Comparison of ENCODE assay signal across 8 mouse cellular contexts in the genomic region with DNA sequence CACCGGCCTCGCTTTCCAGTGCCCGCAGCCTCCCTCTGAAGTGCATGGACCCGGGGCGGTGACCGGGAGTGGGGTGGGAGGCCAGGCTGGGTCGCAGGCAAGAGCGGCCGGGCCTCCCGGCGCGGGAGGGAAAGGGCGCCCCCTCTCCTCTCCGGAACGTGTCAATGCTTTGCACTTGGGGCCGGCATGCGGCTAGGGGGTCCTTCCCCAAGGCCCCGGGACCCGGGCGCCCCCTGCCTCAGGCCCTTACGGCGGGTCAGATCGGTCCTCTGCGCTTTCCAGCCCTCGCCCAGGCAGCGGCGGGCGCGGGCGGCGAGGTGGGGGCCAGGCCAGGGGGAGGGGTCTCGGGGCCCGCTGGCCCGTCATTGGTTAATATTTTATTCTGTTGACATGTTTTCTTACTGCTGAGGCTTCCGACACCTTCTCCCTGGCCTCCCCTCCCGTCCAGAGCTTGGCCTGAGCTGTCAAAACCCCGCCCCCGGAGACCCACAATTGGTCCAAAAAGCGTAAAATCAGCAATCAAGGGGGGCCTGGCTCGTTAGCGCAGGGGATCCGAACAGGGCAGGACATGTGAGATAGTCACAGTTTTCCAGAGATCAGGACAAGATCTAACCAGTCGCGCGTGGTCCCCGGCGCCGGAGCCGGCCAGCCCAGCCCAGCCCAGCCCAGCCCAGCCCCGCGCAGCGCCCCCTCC. TPM values are rescaled to one million over a fixed set of nuclear protein-coding genes. Genes with fewer than 3 reads are reported as not detected.
DNase-seq lines count a peak whose midpoint lies in the region; ATAC-seq and TF ChIP-seq lines count a peak whose summit lies in the region.

Gene Tbx2, plus strand, starts transcription at position 321 of the 694 bp plus-strand sequence.

- peak within 1 kb of the TSS; percentile 54 for H3K4me2 ChIP-seq in hindbrain, embryonic 14.5 days (replicated peaks)
- H3K4me2 ChIP-seq in liver, embryonic 11.5 days = peak within 1 kb of the TSS; percentile 80
- peak within 1 kb of the TSS; percentile 60 for H3K4me2 ChIP-seq in neural tube, embryonic 13.5 days

- 0% methylated on average over 42 of the region's 52 CpGs for WGBS in hindbrain, embryonic 14.5 days
- WGBS in liver, embryonic 11.5 days = under 1% methylated on average over 51 of the region's 52 CpGs
- under 1% methylated on average over 50 of the region's 52 CpGs for WGBS in neural tube, embryonic 13.5 days

- intact Hi-C loops in gastrocnemius, adult 2 months (cut with DNase I) = no loop called here

- peaks cover 86% of the 10 kb centered on the region for H3K27me3 ChIP-seq in hindbrain, embryonic 14.5 days (ENCODE audit: control insufficient read depth, insufficient read depth, low read length)
- H3K27me3 ChIP-seq in liver, embryonic 11.5 days (replicated peaks; ENCODE audit: control insufficient read depth, insufficient read depth, low read length) = peaks cover 100% of the 10 kb centered on the region
- peaks cover 97% of the 10 kb centered on the region for H3K27me3 ChIP-seq in neural tube, embryonic 13.5 days

- H3K9ac ChIP-seq in hindbrain, embryonic 14.5 days = peak within 1 kb of the TSS; percentile 50; the same call in 1 of the 2 replicates
- H3K9ac ChIP-seq in liver, embryonic 11.5 days (ENCODE audit: low read depth, low read length) = peak within 1 kb of the TSS; percentile 67
- H3K9ac ChIP-seq in neural tube, embryonic 13.5 days = peak within 1 kb of the TSS; percentile 71

- peak; percentile 10 for DNase-seq in right cerebral cortex, postnatal 25 days
- DNase-seq in right cerebral cortex, postnatal 4 days = no peak
- peak; percentile 81 for DNase-seq in gastrocnemius, adult 2 months
- no peak for DNase-seq in hindbrain, embryonic 14.5 days (ENCODE audit: low spot score)
- peak; percentile 73 for DNase-seq in liver, embryonic 11.5 days (ENCODE audit: low spot score)
- DNase-seq in cerebellum, adult 11-12 months = no peak

- H3K9me3 ChIP-seq in hindbrain, embryonic 14.5 days (ENCODE audit: control insufficient read depth, low read length) = no peaks in the 10 kb centered on the region
- H3K9me3 ChIP-seq in liver, embryonic 11.5 days (ENCODE audit: control insufficient read depth, low read length) = no peaks in the 10 kb centered on the region
- no peaks in the 10 kb centered on the region for H3K9me3 ChIP-seq in neural tube, embryonic 13.5 days

- 0 out of 2 replicates have a peak, but pooled peaks have one; percentile 45 for ATAC-seq in hindbrain, embryonic 14.5 days (ENCODE audit: low FRiP score)
- ATAC-seq in liver, embryonic 11.5 days (replicated peaks; ENCODE audit: low FRiP score) = peak; percentile 32; the same call in 1 of the 2 replicates
- peak; percentile 77 for ATAC-seq in neural tube, embryonic 13.5 days (ENCODE audit: low read depth)
- no peak for ATAC-seq in granulocyte monocyte progenitor cell, adult 5-6 weeks (replicated peaks; ENCODE audit: poor library complexity, severe bottlenecking)

- peak within 1 kb of the TSS; percentile 82 for H3K27ac ChIP-seq in gastrocnemius, adult 2 months
- no peak within 1 kb of the TSS; the same call in 1 of the 2 replicates for H3K27ac ChIP-seq in hindbrain, embryonic 14.5 days
- peak within 1 kb of the TSS; percentile 68 for H3K27ac ChIP-seq in liver, embryonic 11.5 days (ENCODE audit: low read depth, low read length)
- H3K27ac ChIP-seq in neural tube, embryonic 13.5 days (replicated peaks) = peak within 1 kb of the TSS; percentile 52

- no peaks in the 10 kb centered on the region for H3K36me3 ChIP-seq in hindbrain, embryonic 14.5 days (replicated peaks; ENCODE audit: control insufficient read depth, insufficient read depth)
- H3K36me3 ChIP-seq in liver, embryonic 11.5 days (ENCODE audit: control insufficient read depth, insufficient read depth, low read length) = no peaks in the 10 kb centered on the region
- no peaks in the 10 kb centered on the region for H3K36me3 ChIP-seq in neural tube, embryonic 13.5 days

- no peaks in the 10 kb centered on the region; the same call in 1 of the 2 replicates for H3K4me1 ChIP-seq in hindbrain, embryonic 14.5 days (replicated peaks; ENCODE audit: control insufficient read depth, insufficient read depth, low read length)
- peaks cover 35% of the 10 kb centered on the region for H3K4me1 ChIP-seq in liver, embryonic 11.5 days (replicated peaks; ENCODE audit: control insufficient read depth, insufficient read depth, low read length)
- H3K4me1 ChIP-seq in neural tube, embryonic 13.5 days (replicated peaks) = peaks cover 50% of the 10 kb centered on the region

- TF ChIP-seq CTCF in gastrocnemius, adult 2 months (IDR thresholded peaks at IDR 0.05) = no peak

- peak within 1 kb of the TSS; percentile 80 for H3K4me3 ChIP-seq in gastrocnemius, adult 2 months
- H3K4me3 ChIP-seq in hindbrain, embryonic 14.5 days (replicated peaks; ENCODE audit: low read length) = peak within 1 kb of the TSS; percentile 27
- H3K4me3 ChIP-seq in liver, embryonic 11.5 days (ENCODE audit: low read depth, low read length) = peak within 1 kb of the TSS; percentile 62
- peak within 1 kb of the TSS; percentile 42 for H3K4me3 ChIP-seq in neural tube, embryonic 13.5 days

RNA-seq across cellular contexts. Expression of gene Tbx2, which starts in this region (rescaled TPM):
- 1 to 10 TPM; 1.7 to 3.6 TPM for total RNA-seq in gastrocnemius, adult 2 months (2021)
- polyA plus RNA-seq in hindbrain, embryonic 14.5 days (2014; fragmentation: Nextera tagmentation; extraction: Ambion mirVana) = 2.3 and 2.8 TPM in 2 replicates
- polyA plus RNA-seq in liver, embryonic 11.5 days (2014; fragmentation: Nextera tagmentation; extraction: Ambion mirVana) = 2.7 and 3.2 TPM in 2 replicates
- 1.6 and 1.7 TPM in 2 replicates for polyA plus RNA-seq in neural tube, embryonic 13.5 days (2015; fragmentation: Nextera tagmentation; extraction: Ambion mirVana)
- 0.11 TPM in 1 of 2 replicates, not detected in the other for total RNA-seq in granulocyte monocyte progenitor cell, adult 5-6 weeks (2014; fragmentation: Nextera tagmentation)
- not detected in 2 replicates for total RNA-seq in granulocyte monocyte progenitor cell, adult 5-6 weeks (2017)

Comparison
In these comparisons a context has a peak if more than half of its experiments do, and no peak if none do; other contexts are left out.
1. DNase-seq: peak in right cerebral cortex, postnatal 25 days (single experiment), gastrocnemius, adult 2 months (single experiment) and liver, embryonic 11.5 days (single experiment); none in right cerebral cortex, postnatal 4 days (single experiment), hindbrain, embryonic 14.5 days (single experiment) and cerebellum, adult 11-12 months (single experiment).
2. H3K4me3 ChIP-seq: peak in every context shown above with its lines; median percentile 80 in gastrocnemius, adult 2 months; 62 in liver, embryonic 11.5 days; 42 in neural tube, embryonic 13.5 days; 27 in hindbrain, embryonic 14.5 days.
3. Peak in every context shown above with its lines, with median percentiles within 50 percentile points of each other: H3K4me2 ChIP-seq and H3K9ac ChIP-seq.